20 mouse cellular contexts compared by ENCODE assay signal in the genomic region with DNA sequence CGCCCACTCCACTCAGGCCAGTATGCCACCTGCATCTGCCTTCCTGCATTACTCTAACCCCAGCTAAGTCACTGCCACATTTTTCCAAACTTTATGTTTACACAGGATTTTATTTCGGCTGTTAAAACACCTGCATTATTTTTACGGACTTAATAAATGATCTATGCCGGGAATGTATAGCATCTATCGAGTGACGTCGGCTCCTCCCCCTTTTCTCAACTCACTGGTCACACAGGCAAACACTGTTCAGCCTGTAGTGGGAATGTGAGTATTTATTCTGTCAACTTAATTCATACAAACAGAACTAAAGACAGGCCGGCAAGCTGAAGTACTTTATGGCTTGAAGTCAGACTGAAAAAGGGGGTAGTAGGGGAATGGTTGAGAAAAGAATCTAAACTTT.
DNase-seq lines count a peak whose midpoint lies in the region; ATAC-seq and TF ChIP-seq lines count a peak whose summit lies in the region.
"Had no signal": no experiment of that assay in that cellular context is flagged by ENCODE, and none has a peak within 500 bp of the region (broad histone marks: within the 10 kb centered on the region; RNA-seq: fewer than 3 reads in every experiment).

No protein-coding gene starts in this region.

- H3K4me2 ChIP-seq in intestine, embryonic 14.5 days (ENCODE audit: low read length) = no peak overlapping the region
- no peak overlapping the region for H3K4me2 ChIP-seq in intestine, postnatal 0 days (replicated peaks; ENCODE audit: low read depth)
- H3K4me2 ChIP-seq in liver, embryonic 12.5 days = no peak overlapping the region
- H3K4me2 ChIP-seq in limb, embryonic 12.5 days = no peak overlapping the region
- no peak overlapping the region for H3K4me2 ChIP-seq in stomach, embryonic 15.5 days
- H3K4me2 ChIP-seq in forebrain, embryonic 11.5 days (ENCODE audit: low read depth, low read length, severe bottlenecking) = no peak overlapping the region
- H3K4me2 ChIP-seq: embryonic facial prominence, embryonic 13.5 days; heart, embryonic 11.5 days; hindbrain, embryonic 13.5 days; liver, embryonic 11.5 days; midbrain, embryonic 15.5 days had no signal

- TF ChIP-seq POLR2A in liver, adult 2 months (IDR thresholded peaks at IDR 0.05; ENCODE audit: extremely low read depth, insufficient read depth, low read length) = no peak

- no peaks in the 10 kb centered on the region for H3K27me3 ChIP-seq in intestine, embryonic 14.5 days (replicated peaks; ENCODE audit: control insufficient read depth, insufficient read depth, low read length)
- no peaks in the 10 kb centered on the region for H3K27me3 ChIP-seq in intestine, postnatal 0 days (replicated peaks; ENCODE audit: control insufficient read depth, insufficient read depth, low read length)
- H3K27me3 ChIP-seq in liver, adult 2 months (ENCODE audit: control insufficient read depth, insufficient read depth, low read length) = no peaks in the 10 kb centered on the region
- H3K27me3 ChIP-seq in liver, embryonic 12.5 days (replicated peaks) = no peaks in the 10 kb centered on the region
- no peaks in the 10 kb centered on the region for H3K27me3 ChIP-seq in limb, embryonic 12.5 days
- H3K27me3 ChIP-seq in stomach, embryonic 15.5 days (replicated peaks) = no peaks in the 10 kb centered on the region
- no peaks in the 10 kb centered on the region for H3K27me3 ChIP-seq in forebrain, embryonic 11.5 days (ENCODE audit: control insufficient read depth, insufficient read depth, low read length)
- H3K27me3 ChIP-seq: CH12.LX; embryonic facial prominence, embryonic 13.5 days; hindbrain, embryonic 13.5 days; midbrain, embryonic 15.5 days had no signal

- no peaks in the 10 kb centered on the region for H3K79me2 ChIP-seq in liver, adult 2 months (ENCODE audit: control insufficient read depth, insufficient read depth, low read length)

- H3K9ac ChIP-seq in intestine, embryonic 14.5 days (ENCODE audit: low read length) = no peak overlapping the region
- H3K9ac ChIP-seq in intestine, postnatal 0 days (ENCODE audit: low read depth, low read length) = no peak overlapping the region
- H3K9ac ChIP-seq in liver, adult 2 months (ENCODE audit: low read depth, low read length) = no peak overlapping the region
- H3K9ac ChIP-seq in liver, embryonic 12.5 days = no peak overlapping the region
- H3K9ac ChIP-seq in limb, embryonic 12.5 days (replicated peaks) = no peak overlapping the region
- H3K9ac ChIP-seq in stomach, embryonic 15.5 days = no peak overlapping the region
- no peak overlapping the region for H3K9ac ChIP-seq in forebrain, embryonic 11.5 days (ENCODE audit: low read length)
- H3K9ac ChIP-seq: embryonic facial prominence, embryonic 13.5 days; forebrain, postnatal 0 days; hindbrain, embryonic 13.5 days; midbrain, embryonic 15.5 days had no signal

- H3K4me1 ChIP-seq in intestine, embryonic 14.5 days (replicated peaks; ENCODE audit: control insufficient read depth, insufficient read depth, low read length) = peaks cover 60% of the 10 kb centered on the region
- 0 out of 2 replicates have a peak, but pooled peaks cover 7% of the 10 kb centered on the region for H3K4me1 ChIP-seq in intestine, postnatal 0 days (replicated peaks; ENCODE audit: control insufficient read depth, insufficient read depth, low read length)
- peaks cover 17% of the 10 kb centered on the region for H3K4me1 ChIP-seq in liver, adult 2 months (ENCODE audit: control insufficient read depth, insufficient read depth, low read length)
- H3K4me1 ChIP-seq in liver, embryonic 12.5 days = peaks cover 19% of the 10 kb centered on the region
- peaks cover 41% of the 10 kb centered on the region for H3K4me1 ChIP-seq in limb, embryonic 12.5 days (replicated peaks)
- peaks cover 31% of the 10 kb centered on the region for H3K4me1 ChIP-seq in stomach, embryonic 15.5 days
- H3K4me1 ChIP-seq in forebrain, embryonic 11.5 days (replicated peaks; ENCODE audit: control insufficient read depth, insufficient read depth, low read length) = no peaks in the 10 kb centered on the region

- TF ChIP-seq CTCF in intestine, postnatal 0 days (IDR thresholded peaks at IDR 0.05; ENCODE audit: low read depth) = no peak
- TF ChIP-seq CTCF in liver, adult 2 months (IDR thresholded peaks at IDR 0.05; ENCODE audit: low read depth, low read length) = no peak

- H3K4me3 ChIP-seq in intestine, embryonic 14.5 days (ENCODE audit: low read depth, low read length) = no peak overlapping the region
- H3K4me3 ChIP-seq in intestine, postnatal 0 days (ENCODE audit: low read depth, low read length) = no peak overlapping the region
- H3K4me3 ChIP-seq in liver, adult 2 months (ENCODE audit: insufficient read depth, low read depth, low read length) = no peak overlapping the region
- no peak overlapping the region for H3K4me3 ChIP-seq in liver, embryonic 12.5 days
- no peak overlapping the region for H3K4me3 ChIP-seq in limb, embryonic 12.5 days (replicated peaks)
- no peak overlapping the region for H3K4me3 ChIP-seq in stomach, embryonic 15.5 days (replicated peaks)
- H3K4me3 ChIP-seq in forebrain, embryonic 11.5 days (ENCODE audit: low read depth, low read length) = no peak overlapping the region
- H3K4me3 ChIP-seq: embryonic facial prominence, embryonic 13.5 days; hindbrain, embryonic 13.5 days; midbrain, embryonic 15.5 days; myocyte had no signal

- no peak for ATAC-seq in intestine, embryonic 14.5 days (replicated peaks; ENCODE audit: low FRiP score, low TSS enrichment, low read depth)
- ATAC-seq in intestine, postnatal 0 days = no peak
- ATAC-seq in liver, embryonic 12.5 days = no peak
- peak; percentile 64 for ATAC-seq in limb, embryonic 12.5 days (ENCODE audit: insufficient number of reproducible peaks, insufficient read depth, low FRiP score, low TSS enrichment, low read depth)
- ATAC-seq in stomach, embryonic 15.5 days (ENCODE audit: insufficient read depth, low FRiP score, low read depth) = no peak
- no peak for ATAC-seq in forebrain, embryonic 11.5 days (replicated peaks; ENCODE audit: low FRiP score)
- ATAC-seq: forebrain, postnatal 0 days; inflammation-experienced regulatory T-cells, adult 6 months; midbrain, embryonic 15.5 days had no signal

- peak overlapping the region; percentile 67; the same call in 1 of the 2 replicates for H3K27ac ChIP-seq in intestine, embryonic 14.5 days (ENCODE audit: low read depth)
- no peak overlapping the region for H3K27ac ChIP-seq in intestine, postnatal 0 days (ENCODE audit: low read depth, low read length)
- 0 out of 2 replicates have a peak overlapping the region, but pooled peaks have one; percentile 6 for H3K27ac ChIP-seq in liver, adult 2 months (replicated peaks; ENCODE audit: insufficient read depth, low read depth, low read length)
- no peak overlapping the region for H3K27ac ChIP-seq in liver, embryonic 12.5 days
- peak overlapping the region; percentile 73 for H3K27ac ChIP-seq in limb, embryonic 12.5 days
- peak overlapping the region; percentile 49 for H3K27ac ChIP-seq in stomach, embryonic 15.5 days
- no peak overlapping the region for H3K27ac ChIP-seq in forebrain, embryonic 11.5 days (ENCODE audit: low read depth, low read length)
- H3K27ac ChIP-seq: embryonic facial prominence, embryonic 13.5 days; hindbrain, embryonic 13.5 days; midbrain, embryonic 15.5 days had no signal

- WGBS in intestine, embryonic 14.5 days = 32% methylated on average over 8 of the region's 8 CpGs
- WGBS in intestine, postnatal 0 days = 39% methylated on average over 8 of the region's 8 CpGs
- WGBS in liver, adult 2 months = 74% methylated on average over 8 of the region's 8 CpGs
- WGBS in liver, embryonic 12.5 days (ENCODE audit: insufficient replicate concordance) = 87% methylated on average over 8 of the region's 8 CpGs
- 51% methylated on average over 8 of the region's 8 CpGs for WGBS in limb, embryonic 12.5 days
- WGBS in stomach, embryonic 15.5 days = 34% methylated on average over 8 of the region's 8 CpGs
- 87% methylated on average over 8 of the region's 8 CpGs for WGBS in forebrain, embryonic 11.5 days

- DNase-seq in intestine, embryonic 14.5 days (ENCODE audit: low spot score) = no peak
- DNase-seq in liver, adult 2 months (ENCODE audit: extremely low read depth, low read depth, low spot score) = no peak
- no peak for DNase-seq in forebrain, embryonic 11.5 days (ENCODE audit: low spot score)
- DNase-seq: adrenal gland, postnatal 14 days; cerebellum, postnatal 10 days; forebrain, postnatal 0 days; heart, postnatal 10 days; lung, postnatal 14 days had no signal

- H3K9me3 ChIP-seq in intestine, embryonic 14.5 days (ENCODE audit: control insufficient read depth, low read length) = no peaks in the 10 kb centered on the region
- no peaks in the 10 kb centered on the region for H3K9me3 ChIP-seq in intestine, postnatal 0 days (ENCODE audit: control insufficient read depth)
- H3K9me3 ChIP-seq in liver, embryonic 12.5 days (replicated peaks) = no peaks in the 10 kb centered on the region
- H3K9me3 ChIP-seq in limb, embryonic 12.5 days = no peaks in the 10 kb centered on the region
- no peaks in the 10 kb centered on the region for H3K9me3 ChIP-seq in stomach, embryonic 15.5 days
- H3K9me3 ChIP-seq in forebrain, embryonic 11.5 days (ENCODE audit: control insufficient read depth, low read length) = no peaks in the 10 kb centered on the region
- H3K9me3 ChIP-seq: embryonic facial prominence, embryonic 13.5 days; hindbrain, embryonic 13.5 days; midbrain, embryonic 15.5 days had no signal

- no peaks in the 10 kb centered on the region for H3K36me3 ChIP-seq in intestine, embryonic 14.5 days (ENCODE audit: control insufficient read depth, insufficient read depth, low read length)
- H3K36me3 ChIP-seq in intestine, postnatal 0 days (ENCODE audit: control insufficient read depth, insufficient read depth) = no peaks in the 10 kb centered on the region
- H3K36me3 ChIP-seq in liver, adult 2 months (ENCODE audit: control insufficient read depth, insufficient read depth, low read length) = no peaks in the 10 kb centered on the region
- H3K36me3 ChIP-seq in liver, embryonic 12.5 days = no peaks in the 10 kb centered on the region; the same call in 1 of the 2 replicates
- H3K36me3 ChIP-seq in limb, embryonic 12.5 days = no peaks in the 10 kb centered on the region
- H3K36me3 ChIP-seq in stomach, embryonic 15.5 days = no peaks in the 10 kb centered on the region
- H3K36me3 ChIP-seq in forebrain, embryonic 11.5 days (ENCODE audit: control insufficient read depth, insufficient read depth, low read length) = no peaks in the 10 kb centered on the region
- H3K36me3 ChIP-seq: embryonic facial prominence, embryonic 13.5 days; hindbrain, embryonic 13.5 days; midbrain, embryonic 15.5 days had no signal

Comparison
In these comparisons a context has a peak if more than half of its experiments do, and no peak if none do; other contexts are left out.
1. H3K27ac ChIP-seq: peak in intestine, embryonic 14.5 days (single experiment), liver, adult 2 months (single experiment), limb, embryonic 12.5 days (single experiment) and stomach, embryonic 15.5 days (single experiment); none in intestine, postnatal 0 days (single experiment), liver, embryonic 12.5 days (single experiment) and forebrain, embryonic 11.5 days (single experiment).